Mouse (Mus musculus) hindbrain, embryonic 12.5 days (tissue): ENCODE results near the gene Sult1e1. TPM values are rescaled to one million over a fixed set of nuclear protein-coding genes. Genes with fewer than 3 reads are reported as not detected.

Experiments used
- ATAC-seq: fragments of 200-750 bp; cut with Nextera tagmentation; 2 replicates; pipeline ENCODE4 v1.8.0; 2017; ENCODE audit warnings: moderate TSS enrichment; ENCODE audit not compliant: low FRiP score
- H3K27ac ChIP-seq: fragments of 300-500 bp; sonication (generic); 2 replicates; pipeline ENCODE4 v1.5.1; 2016; ENCODE audit warnings: mild to moderate bottlenecking
- H3K27me3 ChIP-seq: fragments of 300-500 bp; sonication (generic); 2 replicates; pipeline ENCODE4 v1.6.1; 2016; ENCODE audit warnings: mild to moderate bottlenecking
- H3K36me3 ChIP-seq: fragments of 300-500 bp; sonication (generic); 2 replicates; pipeline ENCODE4 v1.6.1; 2016; ENCODE audit warnings: mild to moderate bottlenecking
- H3K4me1 ChIP-seq: fragments of 300-500 bp; sonication (generic); 2 replicates; pipeline ENCODE4 v1.6.1; 2016
- H3K4me2 ChIP-seq: fragments of 300-500 bp; sonication (generic); replicated peaks from 2 replicates; pipeline ENCODE4 v1.6.1; 2016; ENCODE audit warnings: mild to moderate bottlenecking
- H3K4me3 ChIP-seq: fragments of 300-500 bp; sonication (generic); 2 replicates; pipeline ENCODE4 v1.5.1; 2016; ENCODE audit warnings: mild to moderate bottlenecking
- H3K9ac ChIP-seq: fragments of 300-500 bp; sonication (generic); 2 replicates; pipeline ENCODE4 v1.6.1; 2016; ENCODE audit warnings: mild to moderate bottlenecking, moderate library complexity
- H3K9me3 ChIP-seq: fragments of 300-500 bp; sonication (generic); replicated peaks from 2 replicates; pipeline ENCODE4 v1.6.1; 2016; ENCODE audit warnings: mild to moderate bottlenecking
- WGBS: fragments of 180-500 bp; shearing (Covaris S2); methylation state at CpG from one replicate; pipeline ENCODE4 v1.1.7; 2016; 5-methylcytosine and 5-hydroxymethylcytosine counted together
- polyA plus RNA-seq: library from polyadenylated mRNA; unstranded; fragments of >200 nt; fragmentation: Nextera tagmentation; extraction: Ambion mirVana; gene quantifications from 2 replicates; pipeline ENCODE4 v1.2.1, GENCODE M21; 2016

Gene Sult1e1
- polyA plus RNA-seq = not detected in 2 replicates

- Histone ChIP-seq H3K27me3 (no peaks in the 10 kb centered on the region), H3K36me3 (no peaks in the 10 kb centered on the region), H3K9ac (no peak within 1 kb of the TSS), H3K9me3 (no peaks in the 10 kb centered on the region), H3K4me1 (no peaks in the 10 kb centered on the region), H3K4me3 (no peak within 1 kb of the TSS), H3K27ac (no peak within 1 kb of the TSS), H3K4me2 (no peak within 1 kb of the TSS)
- no peak for ATAC-seq
- 88% methylated on average over 5 of the region's 5 CpGs for WGBS
Observed at GRCm38 (mm10) chr5:87591494-87591893, at the start of gene Sult1e1. Sult1e1 (minus strand) TSS chr5:87591594.

- Histone ChIP-seq H3K4me3 (no peak overlapping the region), H3K4me2 (no peak overlapping the region), H3K36me3 (no peaks in the 10 kb centered on the region), H3K27ac (no peak overlapping the region), H3K4me1 (no peaks in the 10 kb centered on the region), H3K27me3 (no peaks in the 10 kb centered on the region), H3K9me3 (no peaks in the 10 kb centered on the region), H3K9ac (no peak overlapping the region)
- no peak for ATAC-seq
Observed at GRCm38 (mm10) chr5:87622681-87623080, 31.3 kb upstream of the Sult1e1 start.

DNA sequence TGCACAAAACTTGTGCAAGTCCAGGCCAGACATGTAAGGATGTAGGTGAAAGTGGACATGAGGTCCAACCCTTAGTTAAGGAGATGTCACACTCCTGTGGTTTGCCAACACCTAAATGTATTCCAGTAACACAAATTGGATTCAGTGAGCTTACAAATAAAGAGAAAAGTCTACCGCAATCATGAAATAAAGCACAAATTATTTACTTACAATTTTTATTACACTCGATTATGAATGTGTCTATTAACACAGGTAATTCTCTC lies 23.7 kb upstream of the Sult1e1 start:
- Histone ChIP-seq H3K27me3 (no peaks in the 10 kb centered on the region), H3K9ac (no peak overlapping the region)
- 91% methylated on average over 2 of the region's 2 CpGs for WGBS

DNA sequence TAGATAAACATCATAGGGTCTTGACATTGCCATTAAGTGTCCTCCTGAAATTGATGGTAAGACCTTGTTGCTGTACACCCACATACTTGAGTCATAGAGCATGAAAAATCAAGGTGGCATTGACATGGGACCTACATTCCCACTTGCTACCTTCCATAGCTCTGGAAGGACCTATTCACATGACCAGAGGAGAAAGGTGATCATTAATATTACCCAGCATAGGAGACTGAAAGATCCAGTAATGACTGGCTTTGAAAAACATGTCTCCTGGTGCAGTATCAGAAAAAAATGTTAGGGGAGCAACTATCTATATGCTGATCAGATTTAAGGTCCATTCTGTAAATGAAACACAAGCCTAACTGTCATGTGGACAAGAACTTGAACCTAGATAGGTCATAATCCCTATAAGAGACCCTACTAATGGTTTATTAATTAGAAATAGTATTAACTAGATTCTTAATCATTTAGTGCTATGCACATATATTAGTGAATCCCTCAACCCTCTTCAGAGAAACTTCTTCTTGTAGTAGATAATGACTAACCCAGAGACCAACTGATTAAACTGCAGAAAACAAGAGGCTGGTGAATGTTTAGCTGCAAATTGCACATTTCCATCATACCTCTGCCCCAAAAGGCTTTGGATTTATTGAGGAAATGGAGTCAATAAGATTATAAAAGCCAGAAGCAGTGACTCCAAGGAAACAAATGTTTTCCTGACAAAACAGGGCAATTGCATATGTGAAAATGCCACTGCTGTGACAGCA lies 23.2 kb upstream of the Sult1e1 start:
- Histone ChIP-seq H3K4me1 (no peaks in the 10 kb centered on the region), H3K9me3 (no peaks in the 10 kb centered on the region), H3K27me3 (no peaks in the 10 kb centered on the region), H3K36me3 (no peaks in the 10 kb centered on the region), H3K9ac (no peak overlapping the region), H3K27ac (no peak overlapping the region), H3K4me3 (no peak overlapping the region), H3K4me2 (no peak overlapping the region)
- no peak for ATAC-seq

More for the DNA sequence above, 23.7 kb upstream of the Sult1e1 start:
- no peak overlapping the region for H3K27ac ChIP-seq
- no peak overlapping the region for H3K4me2 ChIP-seq
- no peaks in the 10 kb centered on the region for H3K4me1 ChIP-seq
- no peaks in the 10 kb centered on the region for H3K9me3 ChIP-seq
- ATAC-seq = no peak
- no peaks in the 10 kb centered on the region for H3K36me3 ChIP-seq
- H3K4me3 ChIP-seq = no peak overlapping the region

DNA sequence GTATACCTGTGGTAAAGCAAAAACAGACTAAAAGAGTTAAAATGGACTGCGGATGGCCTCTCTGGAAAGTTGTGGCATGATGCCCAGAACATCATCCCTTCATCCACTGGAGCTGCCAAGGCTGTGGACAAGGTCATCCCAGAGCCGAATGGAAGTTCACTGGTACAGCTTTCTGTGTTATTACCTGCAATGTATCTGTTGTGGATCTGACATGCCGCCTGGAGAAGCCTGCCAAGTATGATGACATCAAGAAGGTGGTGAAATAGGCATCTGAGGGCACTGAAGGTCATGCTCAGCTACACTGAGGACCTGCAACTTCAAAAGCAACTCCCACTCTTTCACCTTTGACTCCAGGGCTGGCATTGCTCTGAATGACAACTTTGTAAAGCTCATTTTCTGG lies 9.6 kb upstream of the Sult1e1 start:
- no peaks in the 10 kb centered on the region for H3K4me1 ChIP-seq
- H3K9ac ChIP-seq = no peak overlapping the region
- no peak overlapping the region for H3K27ac ChIP-seq
- WGBS = 81% methylated on average over 3 of the region's 3 CpGs
- H3K27me3 ChIP-seq = no peaks in the 10 kb centered on the region
- no peak overlapping the region for H3K4me2 ChIP-seq
- no peak for ATAC-seq
- H3K4me3 ChIP-seq = no peak overlapping the region
- H3K9me3 ChIP-seq = no peaks in the 10 kb centered on the region
- H3K36me3 ChIP-seq = no peaks in the 10 kb centered on the region

DNA sequence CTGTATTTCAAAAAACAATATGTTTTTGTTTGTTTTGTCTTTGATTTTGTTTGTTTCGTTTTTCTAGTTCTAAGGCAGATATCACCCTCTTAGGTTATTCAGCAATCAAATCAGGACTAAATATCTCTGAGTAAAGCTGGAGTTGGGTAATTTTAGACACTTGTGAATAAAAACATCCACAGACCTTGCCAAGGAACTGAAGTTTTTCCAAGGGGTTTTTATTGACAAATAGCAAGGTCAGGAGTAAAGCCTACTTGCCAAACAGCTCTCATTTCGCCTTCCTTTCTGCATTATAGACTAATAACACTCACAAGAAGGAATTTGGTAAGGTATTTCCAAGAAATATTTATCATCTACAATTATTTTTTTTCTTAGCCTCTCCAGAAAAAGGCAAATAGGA lies 6.5 kb upstream of the Sult1e1 start:
- H3K27me3 ChIP-seq = no peaks in the 10 kb centered on the region
- H3K27ac ChIP-seq = no peak overlapping the region
- no peaks in the 10 kb centered on the region for H3K9me3 ChIP-seq
- no peak for ATAC-seq
- H3K4me2 ChIP-seq = no peak overlapping the region
- no peak overlapping the region for H3K4me3 ChIP-seq
- 82% methylated on average over 2 of the region's 2 CpGs for WGBS
- no peak overlapping the region for H3K9ac ChIP-seq
- H3K4me1 ChIP-seq = no peaks in the 10 kb centered on the region
- H3K36me3 ChIP-seq = no peaks in the 10 kb centered on the region

GRCm38 (mm10) chr5:87589916-87590315 lies 1.5 kb downstream of the Sult1e1 start:
- ATAC-seq = no peak
- Histone ChIP-seq H3K27me3 (no peaks in the 10 kb centered on the region), H3K9me3 (no peaks in the 10 kb centered on the region), H3K27ac (no peak overlapping the region), H3K4me1 (no peaks in the 10 kb centered on the region), H3K4me3 (no peak overlapping the region), H3K9ac (no peak overlapping the region), H3K36me3 (no peaks in the 10 kb centered on the region), H3K4me2 (no peak overlapping the region)
- WGBS = 84% methylated on average over 2 of the region's 2 CpGs

- Histone ChIP-seq H3K27ac (no peak overlapping the region), H3K36me3 (no peaks in the 10 kb centered on the region), H3K9me3 (no peaks in the 10 kb centered on the region), H3K4me2 (no peak overlapping the region), H3K4me1 (no peaks in the 10 kb centered on the region), H3K9ac (no peak overlapping the region), H3K4me3 (no peak overlapping the region), H3K27me3 (no peaks in the 10 kb centered on the region)
- no peak for ATAC-seq
- WGBS = 83% methylated on average over 1 of the region's 1 CpGs
Observed at GRCm38 (mm10) chr5:87580389-87580788, 11.0 kb downstream of the Sult1e1 start.

GRCm38 (mm10) chr5:87574174-87574573 lies 17.2 kb downstream of the Sult1e1 start:
- ATAC-seq = no peak

GRCm38 (mm10) chr5:87573490-87573889 lies 17.9 kb downstream of the Sult1e1 start:
- no peak overlapping the region for H3K9ac ChIP-seq
- no peaks in the 10 kb centered on the region for H3K36me3 ChIP-seq
- no peaks in the 10 kb centered on the region for H3K27me3 ChIP-seq
- no peak overlapping the region for H3K27ac ChIP-seq
- H3K4me3 ChIP-seq = no peak overlapping the region
- H3K4me1 ChIP-seq = no peaks in the 10 kb centered on the region
- H3K4me2 ChIP-seq = no peak overlapping the region
- ATAC-seq = no peak
- WGBS = 56% methylated on average over 5 of the region's 5 CpGs
- H3K9me3 ChIP-seq = no peaks in the 10 kb centered on the region

More at GRCm38 (mm10) chr5:87574174-87574573, 17.2 kb downstream of the Sult1e1 start:
- H3K27ac ChIP-seq = no peak overlapping the region
- no peaks in the 10 kb centered on the region for H3K9me3 ChIP-seq
- H3K4me3 ChIP-seq = no peak overlapping the region
- no peak overlapping the region for H3K4me2 ChIP-seq
- WGBS = 58% methylated on average over 1 of the region's 1 CpGs
- H3K27me3 ChIP-seq = no peaks in the 10 kb centered on the region
- H3K4me1 ChIP-seq = no peaks in the 10 kb centered on the region
- no peaks in the 10 kb centered on the region for H3K36me3 ChIP-seq
- H3K9ac ChIP-seq = no peak overlapping the region

GRCm38 (mm10) chr5:87572781-87573180 lies 18.6 kb downstream of the Sult1e1 start:
- H3K9me3 ChIP-seq = no peaks in the 10 kb centered on the region
- H3K4me1 ChIP-seq = no peaks in the 10 kb centered on the region
- H3K36me3 ChIP-seq = no peaks in the 10 kb centered on the region
- no peak overlapping the region for H3K9ac ChIP-seq
- ATAC-seq = no peak
- H3K27me3 ChIP-seq = no peaks in the 10 kb centered on the region
- H3K4me2 ChIP-seq = no peak overlapping the region
- WGBS = 81% methylated on average over 6 of the region's 6 CpGs
- no peak overlapping the region for H3K27ac ChIP-seq
- no peak overlapping the region for H3K4me3 ChIP-seq

- Histone ChIP-seq H3K9me3 (no peaks in the 10 kb centered on the region), H3K4me1 (no peaks in the 10 kb centered on the region), H3K27ac (no peak within 1 kb of the TSS), H3K36me3 (no peaks in the 10 kb centered on the region), H3K4me2 (no peak within 1 kb of the TSS), H3K27me3 (no peaks in the 10 kb centered on the region), H3K4me3 (no peak within 1 kb of the TSS), H3K9ac (no peak within 1 kb of the TSS)
- ATAC-seq = no peak
- 87% methylated on average over 5 of the region's 5 CpGs for WGBS
Observed at GRCm38 (mm10) chr5:87568845-87569244, 22.5 kb downstream of the Sult1e1 start, which contains the start of gene Sult1d1. Sult1d1 (minus strand) TSS chr5:87569027.

DNA sequence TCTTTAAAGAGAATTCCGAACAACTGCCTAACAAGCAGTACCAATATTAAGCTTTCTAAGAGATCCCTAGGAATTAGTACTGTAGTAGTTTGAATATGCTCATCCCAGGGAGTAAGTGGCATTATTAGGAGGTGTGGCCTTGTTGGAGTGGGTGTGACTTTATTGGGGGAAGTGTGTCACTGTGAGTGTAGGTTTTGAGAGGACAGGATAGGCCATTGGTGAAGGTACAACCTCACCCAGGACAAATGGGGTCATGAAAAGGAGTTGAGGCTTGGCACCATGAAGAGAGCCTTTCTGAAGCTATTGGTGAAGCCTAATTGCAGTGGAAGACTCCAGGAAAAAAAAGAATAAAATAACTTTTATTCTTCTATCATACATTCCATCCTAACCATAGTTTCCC lies 24.1 kb downstream of the Sult1e1 start:
- Histone ChIP-seq H3K4me3 (no peak overlapping the region), H3K9me3 (no peaks in the 10 kb centered on the region), H3K4me2 (no peak overlapping the region), H3K27ac (no peak overlapping the region), H3K27me3 (no peaks in the 10 kb centered on the region), H3K9ac (no peak overlapping the region), H3K4me1 (no peaks in the 10 kb centered on the region), H3K36me3 (no peaks in the 10 kb centered on the region)
- 84% methylated on average over 1 of the region's 1 CpGs for WGBS
- no peak for ATAC-seq
